Mouse (Mus musculus): ENCODE measurements around the gene Efna5. TPM values are rescaled to one million over a fixed set of nuclear protein-coding genes. Genes with fewer than 3 reads are reported as not detected.

The Efna5 gene
- polyA plus RNA-seq, 1 experiment from 2014 or later: 30.3 TPM

GRCm38 (mm10) chr17:62783524-62784273, 97.4 kb downstream of the Efna5 start:
- Histone ChIP-seq H3K27me3 (replicated peaks) (no peaks in the 10 kb centered on the region), H3K27ac (no peak overlapping the region), H3K4me1 (replicated peaks) (0 out of 2 replicates have a peak, but pooled peaks cover 15% of the 10 kb centered on the region), H3K9me3 (no peaks in the 10 kb centered on the region), H3K4me2 (replicated peaks) (peak overlapping the region; percentile 49), H3K9ac (no peak overlapping the region), H3K4me3 (replicated peaks) (0 out of 2 replicates have a peak overlapping the region, but pooled peaks have one; percentile 15), H3K36me3 (no peaks in the 10 kb centered on the region)
- ATAC-seq: peak; percentile 91
- 24% methylated on average over 13 of the region's 13 CpGs for WGBS

GRCm38 (mm10) chr17:62782826-62783404, 98.2 kb downstream of the Efna5 start:
- 0 out of 2 replicates have a peak, but pooled peaks cover 14% of the 10 kb centered on the region for H3K4me1 ChIP-seq (replicated peaks)
- no peak overlapping the region for H3K4me3 ChIP-seq (replicated peaks)
- H3K9me3 ChIP-seq: no peaks in the 10 kb centered on the region
- ATAC-seq: no peak
- no peaks in the 10 kb centered on the region for H3K36me3 ChIP-seq
- WGBS: 53% methylated on average over 13 of the region's 13 CpGs
- no peak overlapping the region for H3K4me2 ChIP-seq (replicated peaks)
- H3K27ac ChIP-seq: no peak overlapping the region
- no peaks in the 10 kb centered on the region for H3K27me3 ChIP-seq (replicated peaks)
- no peak overlapping the region for H3K9ac ChIP-seq

GRCm38 (mm10) chr17:62781120-62781519, 100.0 kb downstream of the Efna5 start:
- Histone ChIP-seq H3K4me1 (replicated peaks) (0 out of 2 replicates have a peak, but pooled peaks cover 19% of the 10 kb centered on the region), H3K27me3 (replicated peaks) (no peaks in the 10 kb centered on the region), H3K36me3 (no peaks in the 10 kb centered on the region), H3K27ac (no peak overlapping the region), H3K9me3 (no peaks in the 10 kb centered on the region), H3K4me2 (replicated peaks) (no peak overlapping the region), H3K9ac (no peak overlapping the region), H3K4me3 (replicated peaks) (no peak overlapping the region)
- WGBS: 66% methylated on average over 6 of the region's 6 CpGs
- no peak for ATAC-seq

GRCm38 (mm10) chr17:62777858-62778564, 103.1 kb downstream of the Efna5 start:
- no peak overlapping the region for H3K4me3 ChIP-seq (replicated peaks)
- WGBS: 41% methylated on average over 10 of the region's 10 CpGs
- H3K27me3 ChIP-seq (replicated peaks): no peaks in the 10 kb centered on the region
- ATAC-seq: no peak
- no peak overlapping the region for H3K4me2 ChIP-seq (replicated peaks)
- no peak overlapping the region for H3K27ac ChIP-seq
- H3K36me3 ChIP-seq: no peaks in the 10 kb centered on the region
- no peaks in the 10 kb centered on the region for H3K9me3 ChIP-seq
- peaks cover 18% of the 10 kb centered on the region; the same call in 1 of the 2 replicates for H3K4me1 ChIP-seq (replicated peaks)
- no peak overlapping the region for H3K9ac ChIP-seq

GRCm38 (mm10) chr17:62776710-62777109, 104.4 kb downstream of the Efna5 start:
- Histone ChIP-seq H3K4me3 (replicated peaks) (no peak overlapping the region), H3K36me3 (no peaks in the 10 kb centered on the region), H3K4me1 (replicated peaks) (peaks cover 17% of the 10 kb centered on the region; the same call in 1 of the 2 replicates), H3K4me2 (replicated peaks) (no peak overlapping the region), H3K9me3 (no peaks in the 10 kb centered on the region), H3K27me3 (replicated peaks) (no peaks in the 10 kb centered on the region), H3K9ac (no peak overlapping the region), H3K27ac (no peak overlapping the region)
- no peak for ATAC-seq
- 55% methylated on average over 3 of the region's 3 CpGs for WGBS

- Histone ChIP-seq H3K9me3 (no peaks in the 10 kb centered on the region), H3K27me3 (replicated peaks) (no peaks in the 10 kb centered on the region), H3K4me2 (replicated peaks) (no peak overlapping the region), H3K36me3 (no peaks in the 10 kb centered on the region), H3K4me3 (replicated peaks) (no peak overlapping the region), H3K4me1 (replicated peaks) (peaks cover 17% of the 10 kb centered on the region; the same call in 1 of the 2 replicates), H3K9ac (no peak overlapping the region), H3K27ac (0 out of 2 replicates have a peak overlapping the region, but pooled peaks have one; percentile 22)
- whole genome bisulfite sequencing: 21% methylated on average over 2 of the region's 2 CpGs
- peak; percentile 58; the same call in 1 of the 2 replicates for ATAC-seq
Measured at GRCm38 (mm10) chr17:62775976-62776375, 105.1 kb downstream of the Efna5 start.

- Histone ChIP-seq H3K27me3 (replicated peaks) (no peaks in the 10 kb centered on the region), H3K4me2 (replicated peaks) (no peak overlapping the region), H3K9ac (no peak overlapping the region), H3K36me3 (no peaks in the 10 kb centered on the region), H3K9me3 (no peaks in the 10 kb centered on the region), H3K4me3 (replicated peaks) (no peak overlapping the region), H3K4me1 (replicated peaks) (peaks cover 17% of the 10 kb centered on the region; the same call in 1 of the 2 replicates), H3K27ac (0 out of 2 replicates have a peak overlapping the region, but pooled peaks have one; percentile 22)
- ATAC-seq: no peak
- WGBS: 85% methylated on average over 5 of the region's 5 CpGs
Measured at GRCm38 (mm10) chr17:62775401-62775800, 105.7 kb downstream of the Efna5 start.

GRCm38 (mm10) chr17:62774749-62775148, 106.4 kb downstream of the Efna5 start:
- Histone ChIP-seq H3K27ac (no peak overlapping the region), H3K27me3 (replicated peaks) (no peaks in the 10 kb centered on the region), H3K36me3 (no peaks in the 10 kb centered on the region), H3K4me1 (replicated peaks) (peaks cover 17% of the 10 kb centered on the region; the same call in 1 of the 2 replicates), H3K9ac (no peak overlapping the region), H3K9me3 (no peaks in the 10 kb centered on the region), H3K4me3 (replicated peaks) (no peak overlapping the region), H3K4me2 (replicated peaks) (no peak overlapping the region)
- 76% methylated on average over 7 of the region's 7 CpGs for WGBS
- ATAC-seq: no peak

- no peak overlapping the region for H3K9ac ChIP-seq
- H3K9me3 ChIP-seq: no peaks in the 10 kb centered on the region
- no peak for ATAC-seq
- no peak overlapping the region for H3K4me2 ChIP-seq (replicated peaks)
- H3K27ac ChIP-seq: no peak overlapping the region
- H3K36me3 ChIP-seq: no peaks in the 10 kb centered on the region
- H3K4me3 ChIP-seq (replicated peaks): no peak overlapping the region
- WGBS: 65% methylated on average over 4 of the region's 4 CpGs
- H3K27me3 ChIP-seq (replicated peaks): no peaks in the 10 kb centered on the region
- no peaks in the 10 kb centered on the region for H3K4me1 ChIP-seq (replicated peaks)
Measured at GRCm38 (mm10) chr17:62766705-62767104, 114.4 kb downstream of the Efna5 start.

- H3K4me1 ChIP-seq (replicated peaks): no peaks in the 10 kb centered on the region
- WGBS: 46% methylated on average over 4 of the region's 4 CpGs
- no peaks in the 10 kb centered on the region for H3K27me3 ChIP-seq (replicated peaks)
- H3K9ac ChIP-seq: no peak overlapping the region
- no peaks in the 10 kb centered on the region for H3K36me3 ChIP-seq
- ATAC-seq: no peak
- no peak overlapping the region for H3K4me3 ChIP-seq (replicated peaks)
- H3K4me2 ChIP-seq (replicated peaks): no peak overlapping the region
- H3K9me3 ChIP-seq: no peaks in the 10 kb centered on the region
- H3K27ac ChIP-seq: no peak overlapping the region
Measured at GRCm38 (mm10) chr17:62765165-62765564, 116.0 kb downstream of the Efna5 start.

- no peak overlapping the region for H3K4me3 ChIP-seq (replicated peaks)
- no peaks in the 10 kb centered on the region for H3K9me3 ChIP-seq
- H3K4me1 ChIP-seq (replicated peaks): no peaks in the 10 kb centered on the region
- no peak overlapping the region for H3K4me2 ChIP-seq (replicated peaks)
- H3K36me3 ChIP-seq: no peaks in the 10 kb centered on the region
- H3K27me3 ChIP-seq (replicated peaks): no peaks in the 10 kb centered on the region
- 78% methylated on average over 3 of the region's 3 CpGs for WGBS
- H3K27ac ChIP-seq: no peak overlapping the region
- ATAC-seq: 0 out of 2 replicates have a peak, but pooled peaks have one; percentile 23
- no peak overlapping the region for H3K9ac ChIP-seq
Measured at GRCm38 (mm10) chr17:62756951-62757350, 124.2 kb downstream of the Efna5 start.

GRCm38 (mm10) chr17:62755635-62756034, 125.5 kb downstream of the Efna5 start:
- H3K4me3 ChIP-seq (replicated peaks): no peak overlapping the region
- ATAC-seq: no peak
- 89% methylated on average over 2 of the region's 2 CpGs for WGBS
- no peaks in the 10 kb centered on the region for H3K36me3 ChIP-seq
- H3K27ac ChIP-seq: no peak overlapping the region
- no peaks in the 10 kb centered on the region for H3K4me1 ChIP-seq (replicated peaks)
- no peak overlapping the region for H3K4me2 ChIP-seq (replicated peaks)
- H3K27me3 ChIP-seq (replicated peaks): no peaks in the 10 kb centered on the region
- H3K9me3 ChIP-seq: no peaks in the 10 kb centered on the region
- H3K9ac ChIP-seq: no peak overlapping the region
